11 mouse cellular contexts compared by ENCODE assay signal in the genomic region with DNA sequence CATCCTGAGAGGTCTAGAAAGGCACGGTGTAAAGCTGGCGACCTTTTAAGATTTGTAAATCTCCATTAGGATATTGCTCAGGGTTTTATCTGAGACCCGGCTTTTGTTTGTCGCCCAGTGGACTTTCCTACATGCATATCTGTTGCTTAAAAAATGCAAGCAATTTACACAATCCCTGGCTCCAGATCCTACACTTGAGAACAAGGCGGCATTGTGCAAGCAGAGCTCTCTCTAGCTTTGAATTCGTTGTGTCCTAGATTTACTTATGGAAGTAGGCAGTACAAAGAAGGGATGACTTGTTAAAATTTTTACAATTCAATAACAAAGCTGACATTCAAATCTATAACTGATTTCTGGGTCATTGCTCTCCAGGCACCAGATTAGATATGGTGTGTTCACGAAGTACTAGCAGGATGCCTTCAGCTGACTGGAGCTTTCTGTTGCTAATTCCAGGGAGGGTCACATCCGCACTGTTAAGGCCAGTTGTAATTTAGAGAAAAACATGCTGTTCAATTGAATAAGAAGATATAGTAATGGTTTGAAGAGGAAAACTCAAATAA.
A peak's percentile ranks its signal among the peaks of the same experiment; 100 is the strongest.
DNase-seq lines count a peak whose midpoint lies in the region; ATAC-seq and TF ChIP-seq lines count a peak whose summit lies in the region.
"Had no signal": no experiment of that assay in that cellular context is flagged by ENCODE, and none has a peak within 500 bp of the region (broad histone marks: within the 10 kb centered on the region; RNA-seq: fewer than 3 reads in every experiment).

No protein-coding gene starts in this region.

- 54% methylated on average over 8 of the region's 8 CpGs for WGBS in hindbrain, embryonic 14.5 days
- 62% methylated on average over 8 of the region's 8 CpGs for WGBS in hindbrain, embryonic 10.5 days
- WGBS in lung, embryonic 14.5 days: 46% methylated on average over 8 of the region's 8 CpGs
- WGBS in lung, adult 2 months: 56% methylated on average over 8 of the region's 8 CpGs
- WGBS in heart, postnatal 0 days: 21% methylated on average over 8 of the region's 8 CpGs
- 47% methylated on average over 8 of the region's 8 CpGs for WGBS in olfactory bulb, adult 2 months

- TF ChIP-seq EP300 in heart, postnatal 0 days (IDR thresholded peaks at IDR 0.05; ENCODE audit: low read depth): no peak

- H3K4me1 ChIP-seq in hindbrain, embryonic 14.5 days (replicated peaks; ENCODE audit: control insufficient read depth, insufficient read depth, low read length): no peaks in the 10 kb centered on the region
- H3K4me1 ChIP-seq in hindbrain, embryonic 10.5 days (replicated peaks): 0 out of 2 replicates have a peak, but pooled peaks cover 8% of the 10 kb centered on the region
- no peaks in the 10 kb centered on the region for H3K4me1 ChIP-seq in lung, embryonic 14.5 days (ENCODE audit: insufficient read depth)
- H3K4me1 ChIP-seq in lung, adult 2 months (ENCODE audit: control insufficient read depth, insufficient read depth, low read length): peaks cover 5% of the 10 kb centered on the region; the same call in 1 of the 2 replicates
- H3K4me1 ChIP-seq in heart, postnatal 0 days (ENCODE audit: control insufficient read depth, insufficient read depth): peaks cover 17% of the 10 kb centered on the region; the same call in 1 of the 2 replicates
- H3K4me1 ChIP-seq in olfactory bulb, adult 2 months (ENCODE audit: control insufficient read depth, insufficient read depth, low read length): 0 out of 2 replicates have a peak, but pooled peaks cover 2% of the 10 kb centered on the region
- H3K4me1 ChIP-seq: stomach, embryonic 15.5 days had no signal

- 0 out of 2 replicates have a peak overlapping the region, but pooled peaks have one; percentile 18 for H3K27ac ChIP-seq in hindbrain, embryonic 14.5 days
- no peak overlapping the region for H3K27ac ChIP-seq in hindbrain, embryonic 10.5 days
- H3K27ac ChIP-seq in lung, embryonic 14.5 days (ENCODE audit: low read depth): peak overlapping the region; percentile 47; the same call in 1 of the 2 replicates
- H3K27ac ChIP-seq in heart, postnatal 0 days (ENCODE audit: low read depth): peak overlapping the region; percentile 53
- H3K27ac ChIP-seq in olfactory bulb, adult 2 months (ENCODE audit: insufficient read depth, low read depth, low read length): peak overlapping the region; percentile 75; the same call in 1 of the 2 replicates
- H3K27ac ChIP-seq: gastrocnemius, adult 2 months; stomach, embryonic 15.5 days had no signal

- no peaks in the 10 kb centered on the region for H3K36me3 ChIP-seq in hindbrain, embryonic 14.5 days (replicated peaks; ENCODE audit: control insufficient read depth, insufficient read depth)
- no peaks in the 10 kb centered on the region for H3K36me3 ChIP-seq in hindbrain, embryonic 10.5 days
- no peaks in the 10 kb centered on the region for H3K36me3 ChIP-seq in lung, embryonic 14.5 days (ENCODE audit: insufficient read depth)
- no peaks in the 10 kb centered on the region for H3K36me3 ChIP-seq in heart, postnatal 0 days (replicated peaks; ENCODE audit: control insufficient read depth, insufficient read depth, low read length)
- H3K36me3 ChIP-seq: stomach, embryonic 15.5 days had no signal

- H3K4me2 ChIP-seq in hindbrain, embryonic 14.5 days (replicated peaks): no peak overlapping the region
- H3K4me2 ChIP-seq in lung, embryonic 14.5 days: no peak overlapping the region
- peak overlapping the region; percentile 27; the same call in 1 of the 2 replicates for H3K4me2 ChIP-seq in heart, postnatal 0 days (ENCODE audit: low read depth, low read length)
- H3K4me2 ChIP-seq: stomach, embryonic 15.5 days had no signal

- H3K9ac ChIP-seq in hindbrain, embryonic 14.5 days: no peak overlapping the region
- H3K9ac ChIP-seq in lung, embryonic 14.5 days: no peak overlapping the region
- H3K9ac ChIP-seq in heart, postnatal 0 days (replicated peaks; ENCODE audit: low read depth, low read length): no peak overlapping the region
- H3K9ac ChIP-seq: stomach, embryonic 15.5 days had no signal

- TF ChIP-seq POLR2A in lung, adult 2 months (IDR thresholded peaks at IDR 0.05; ENCODE audit: borderline replicate concordance, extremely low read depth, low read depth, low read length): no peak
- no peak for TF ChIP-seq POLR2A in olfactory bulb, adult 2 months (IDR thresholded peaks at IDR 0.05; ENCODE audit: insufficient read depth, low read depth, low read length)

- H3K9me3 ChIP-seq in hindbrain, embryonic 14.5 days (ENCODE audit: control insufficient read depth, low read length): no peaks in the 10 kb centered on the region
- no peaks in the 10 kb centered on the region for H3K9me3 ChIP-seq in hindbrain, embryonic 10.5 days
- H3K9me3 ChIP-seq in lung, embryonic 14.5 days (ENCODE audit: low read depth, low read length): no peaks in the 10 kb centered on the region
- no peaks in the 10 kb centered on the region for H3K9me3 ChIP-seq in heart, postnatal 0 days (replicated peaks; ENCODE audit: control insufficient read depth, low read length)
- H3K9me3 ChIP-seq: stomach, embryonic 15.5 days had no signal

- H3K4me3 ChIP-seq in hindbrain, embryonic 14.5 days (replicated peaks; ENCODE audit: low read length): no peak overlapping the region
- no peak overlapping the region for H3K4me3 ChIP-seq in hindbrain, embryonic 10.5 days
- no peak overlapping the region for H3K4me3 ChIP-seq in lung, embryonic 14.5 days (ENCODE audit: low read depth, low read length)
- H3K4me3 ChIP-seq in lung, adult 2 months (replicated peaks; ENCODE audit: extremely low read depth, low read depth, low read length): no peak overlapping the region
- H3K4me3 ChIP-seq in heart, postnatal 0 days (ENCODE audit: low read depth, low read length): no peak overlapping the region
- no peak overlapping the region for H3K4me3 ChIP-seq in olfactory bulb, adult 2 months (ENCODE audit: insufficient read depth, low read depth, low read length)
- H3K4me3 ChIP-seq: gastrocnemius, adult 2 months; stomach, embryonic 15.5 days had no signal

- DNase-seq in hindbrain, embryonic 14.5 days (ENCODE audit: low spot score): no peak
- DNase-seq in hindbrain, embryonic 10.5 days (ENCODE audit: low spot score): no peak
- DNase-seq in lung, embryonic 14.5 days: peak; percentile 42
- no peak for DNase-seq in lung, adult 2 months
- DNase-seq in heart, postnatal 0 days (ENCODE audit: low spot score): peak; percentile 65
- no peak for DNase-seq in ovary, postnatal 14 days (ENCODE audit: low spot score)
- no peak for DNase-seq in adipocyte (ENCODE audit: low spot score)
- DNase-seq: gastrocnemius, adult 2 months; kidney, postnatal 36 days had no signal

- no peaks in the 10 kb centered on the region for H3K27me3 ChIP-seq in hindbrain, embryonic 14.5 days (ENCODE audit: control insufficient read depth, insufficient read depth, low read length)
- H3K27me3 ChIP-seq in hindbrain, embryonic 10.5 days (ENCODE audit: insufficient read depth, poor library complexity, severe bottlenecking): no peaks in the 10 kb centered on the region
- no peaks in the 10 kb centered on the region for H3K27me3 ChIP-seq in lung, embryonic 14.5 days (ENCODE audit: insufficient read depth, low read length)
- no peaks in the 10 kb centered on the region for H3K27me3 ChIP-seq in heart, postnatal 0 days (ENCODE audit: control insufficient read depth, insufficient read depth, low read length)
- H3K27me3 ChIP-seq: stomach, embryonic 15.5 days had no signal

- no peak for TF ChIP-seq CTCF in lung, embryonic 14.5 days (IDR thresholded peaks at IDR 0.05; ENCODE audit: low read depth)
- TF ChIP-seq CTCF in lung, adult 2 months (IDR thresholded peaks at IDR 0.05; ENCODE audit: insufficient read depth, low read length): no peak
- no peak; the same call in 1 of the 2 replicates for TF ChIP-seq CTCF in heart, postnatal 0 days (IDR thresholded peaks at IDR 0.05; ENCODE audit: low read depth)
- no peak for TF ChIP-seq CTCF in olfactory bulb, adult 2 months (IDR thresholded peaks at IDR 0.05; ENCODE audit: insufficient read depth, low read depth, low read length)

- no peak for ATAC-seq in hindbrain, embryonic 14.5 days (ENCODE audit: low FRiP score)
- no peak for ATAC-seq in lung, embryonic 14.5 days (ENCODE audit: insufficient read depth)
- ATAC-seq in heart, postnatal 0 days (ENCODE audit: insufficient read depth, low read depth): peak; percentile 62

Comparison
In these comparisons a context has a peak if more than half of its experiments do, and no peak if none do; other contexts are left out.
1. DNase-seq: peak in lung, embryonic 14.5 days (single experiment) and heart, postnatal 0 days (single experiment); none in hindbrain, embryonic 14.5 days (single experiment), hindbrain, embryonic 10.5 days (single experiment), lung, adult 2 months (single experiment), ovary, postnatal 14 days (single experiment) and adipocyte (single experiment).